Comparison of ENCODE assay signal across 14 mouse cellular contexts in genomic region chr7:70104486-70104885, GRCm38 (mm10).
DNase-seq lines count a peak whose midpoint lies in the region; ATAC-seq and TF ChIP-seq lines count a peak whose summit lies in the region.
"Had no signal": no experiment of that assay in that cellular context is flagged by ENCODE, and none has a peak within 500 bp of the region (broad histone marks: within the 10 kb centered on the region; RNA-seq: fewer than 3 reads in every experiment).

No protein-coding gene starts in this region.

- H3K4me3 ChIP-seq in forebrain, postnatal 0 days (ENCODE audit: low read depth, low read length): no peak overlapping the region
- no peak overlapping the region for H3K4me3 ChIP-seq in neural tube, embryonic 14.5 days (ENCODE audit: low read depth, low read length)
- H3K4me3 ChIP-seq: embryonic facial prominence, embryonic 13.5 days; liver, embryonic 13.5 days had no signal

- H3K36me3 ChIP-seq in forebrain, postnatal 0 days (ENCODE audit: insufficient read depth): no peaks in the 10 kb centered on the region
- H3K36me3 ChIP-seq in neural tube, embryonic 14.5 days (ENCODE audit: control insufficient read depth, insufficient read depth, low read length): no peaks in the 10 kb centered on the region
- H3K36me3 ChIP-seq: embryonic facial prominence, embryonic 13.5 days; liver, embryonic 13.5 days had no signal

- H3K4me2 ChIP-seq in forebrain, postnatal 0 days (ENCODE audit: low read depth): peak overlapping the region; percentile 15
- H3K4me2 ChIP-seq in neural tube, embryonic 14.5 days (ENCODE audit: low read depth, low read length): no peak overlapping the region
- H3K4me2 ChIP-seq: embryonic facial prominence, embryonic 13.5 days; liver, embryonic 13.5 days had no signal

- H3K27me3 ChIP-seq in forebrain, postnatal 0 days (ENCODE audit: insufficient read depth, low read length): no peaks in the 10 kb centered on the region
- H3K27me3 ChIP-seq in neural tube, embryonic 14.5 days (ENCODE audit: control insufficient read depth, insufficient read depth, low read length): no peaks in the 10 kb centered on the region
- H3K27me3 ChIP-seq: liver, embryonic 13.5 days had no signal

- DNase-seq in layer of hippocampus, postnatal 14 days (ENCODE audit: low spot score in 2 of 2): peak; percentile 13 to 25
- no peak for DNase-seq in layer of hippocampus, adult 11-12 months (ENCODE audit: low spot score)
- peak; percentile 75 for DNase-seq in forebrain, postnatal 0 days
- DNase-seq in mesoderm, embryonic 11.5 days (ENCODE audit: low read depth, low spot score): peak; percentile 64
- no peak for DNase-seq in adrenal gland, adult (ENCODE audit: inconsistent age in 2 of 2, low spot score in 1 of 2)
- no peak for DNase-seq in kidney, adult 9 months
- DNase-seq: B cell, adult 2 months; kidney, adult 2 months; liver, embryonic 13.5 days; lung, postnatal 36 days; spleen, adult 18-20 months had no signal

- no peak for TF ChIP-seq CTCF in forebrain, postnatal 0 days (IDR thresholded peaks at IDR 0.05; ENCODE audit: low read depth)

- WGBS in forebrain, postnatal 0 days: 4% methylated on average over 8 of the region's 8 CpGs
- WGBS in neural tube, embryonic 14.5 days: 3% methylated on average over 8 of the region's 8 CpGs

- H3K9me3 ChIP-seq in forebrain, postnatal 0 days (ENCODE audit: low read length): no peaks in the 10 kb centered on the region
- H3K9me3 ChIP-seq in neural tube, embryonic 14.5 days (ENCODE audit: control insufficient read depth, low read length): no peaks in the 10 kb centered on the region
- H3K9me3 ChIP-seq: embryonic facial prominence, embryonic 13.5 days; liver, embryonic 13.5 days had no signal

- ATAC-seq in forebrain, postnatal 0 days: peak; percentile 94
- ATAC-seq in neural tube, embryonic 14.5 days (ENCODE audit: low read depth): peak; percentile 87
- no peak for ATAC-seq in granulocyte monocyte progenitor cell, adult 5-6 weeks (replicated peaks; ENCODE audit: poor library complexity, severe bottlenecking)

- H3K9ac ChIP-seq in forebrain, postnatal 0 days: no peak overlapping the region
- no peak overlapping the region for H3K9ac ChIP-seq in neural tube, embryonic 14.5 days (replicated peaks; ENCODE audit: low read depth, low read length)
- H3K9ac ChIP-seq: embryonic facial prominence, embryonic 13.5 days; liver, embryonic 13.5 days had no signal

- H3K4me1 ChIP-seq in forebrain, postnatal 0 days (ENCODE audit: insufficient read depth): 0 out of 2 replicates have a peak, but pooled peaks cover 3% of the 10 kb centered on the region
- 0 out of 2 replicates have a peak, but pooled peaks cover 7% of the 10 kb centered on the region for H3K4me1 ChIP-seq in neural tube, embryonic 14.5 days (ENCODE audit: control insufficient read depth, insufficient read depth, low read length)
- H3K4me1 ChIP-seq: embryonic facial prominence, embryonic 13.5 days; liver, embryonic 13.5 days had no signal

- H3K27ac ChIP-seq in forebrain, postnatal 0 days (ENCODE audit: low read depth, low read length): peak overlapping the region; percentile 36; the same call in 1 of the 2 replicates
- H3K27ac ChIP-seq in neural tube, embryonic 14.5 days (ENCODE audit: low read depth, low read length): peak overlapping the region; percentile 4; the same call in 1 of the 2 replicates
- H3K27ac ChIP-seq: embryonic facial prominence, embryonic 13.5 days; liver, embryonic 13.5 days had no signal

Comparison
In these comparisons a context has a peak if more than half of its experiments do, and no peak if none do; other contexts are left out.
1. DNase-seq: peak in layer of hippocampus, postnatal 14 days (2 of 2), forebrain, postnatal 0 days (single experiment) and mesoderm, embryonic 11.5 days (single experiment); none in layer of hippocampus, adult 11-12 months (single experiment), adrenal gland, adult (0 of 2) and kidney, adult 9 months (single experiment).